Mouse (Mus musculus) limb, embryonic 11.5 days (tissue): Measurements from ENCODE around the gene Atp5e. TPM values are rescaled to one million over a fixed set of nuclear protein-coding genes. Genes with fewer than 3 reads are reported as not detected.

Source experiments
- ATAC-seq: fragments of 200-750 bp; cut with Nextera tagmentation; 2 replicates; pipeline ENCODE4 v1.8.0; 2017; ENCODE audit warnings: low read depth; ENCODE audit not compliant: insufficient number of reproducible peaks, low FRiP score, low TSS enrichment
- DNase-seq: peaks from one replicate; pipeline ENCODE4 v3.0.0-alpha.2; 2015; ENCODE audit warnings: low spot score
- H3K27ac ChIP-seq: fragments of 300-500 bp; sonication (generic); replicated peaks from 2 replicates; pipeline ENCODE4 v1.5.1; 2014; ENCODE audit warnings: low read depth, mild to moderate bottlenecking, low read length
- H3K27me3 ChIP-seq: fragments of 300-500 bp; sonication (generic); 2 replicates; pipeline ENCODE4 v1.6.1; 2014; ENCODE audit warnings: mild to moderate bottlenecking, low read length, mixed read lengths; ENCODE audit not compliant: control insufficient read depth, insufficient read depth
- H3K36me3 ChIP-seq: fragments of 300-500 bp; sonication (generic); 2 replicates; pipeline ENCODE4 v1.6.1; 2014; ENCODE audit warnings: mild to moderate bottlenecking, low read length, moderate library complexity, mixed read lengths; ENCODE audit not compliant: control insufficient read depth, insufficient read depth
- H3K4me1 ChIP-seq: fragments of 300-500 bp; sonication (generic); 2 replicates; pipeline ENCODE4 v1.6.1; 2014; ENCODE audit warnings: low read length, mixed read lengths; ENCODE audit not compliant: control insufficient read depth, insufficient read depth
- H3K4me2 ChIP-seq: fragments of 300-500 bp; sonication (generic); 2 replicates; pipeline ENCODE4 v1.6.1; 2014; ENCODE audit warnings: low read depth, mild to moderate bottlenecking, moderate library complexity; ENCODE audit not compliant: severe bottlenecking
- H3K4me3 ChIP-seq: fragments of 300-500 bp; sonication (generic); 2 replicates; pipeline ENCODE4 v1.5.1; 2014; ENCODE audit warnings: low read depth, low read length
- H3K9ac ChIP-seq: fragments of 300-500 bp; sonication (generic); 2 replicates; pipeline ENCODE4 v1.6.1; 2014; ENCODE audit warnings: mild to moderate bottlenecking, low read length
- H3K9me3 ChIP-seq: fragments of 300-500 bp; sonication (generic); 2 replicates; pipeline ENCODE4 v1.6.1; 2016; ENCODE audit warnings: low read length; ENCODE audit not compliant: control insufficient read depth
- WGBS: fragments of 180-500 bp; shearing (Covaris S2); extraction: QIAGEN DNeasy Blood & Tissue Kit; methylation state at CpG from one replicate; pipeline ENCODE4 v1.1.7; 2014; 5-methylcytosine and 5-hydroxymethylcytosine counted together
- polyA plus RNA-seq: library from polyadenylated mRNA; unstranded; fragments of >200 nt; fragmentation: Nextera tagmentation; extraction: Ambion mirVana; gene quantifications from 2 replicates; pipeline ENCODE4 v1.2.1, GENCODE M21; 2014

The Atp5e gene
- polyA plus RNA-seq, 1 experiment from 2014 or later = 731 TPM

- Histone ChIP-seq H3K4me1 (no peaks in the 10 kb centered on the region), H3K27ac (no peak overlapping the region), H3K36me3 (no peaks in the 10 kb centered on the region; the same call in 1 of the 2 replicates), H3K4me3 (peak overlapping the region; percentile 82), H3K4me2 (peak overlapping the region; percentile 75), H3K9me3 (no peaks in the 10 kb centered on the region), H3K9ac (peak overlapping the region; percentile 88), H3K27me3 (no peaks in the 10 kb centered on the region)
- 48% methylated on average over 10 of the region's 10 CpGs for WGBS
- DNase-seq (peak; percentile 41), ATAC-seq (peak; percentile 14; the same call in 1 of the 2 replicates)
Measured at GRCm38 (mm10) chr2:174463370-174463769, 535 bp downstream of the Atp5e start.

GRCm38 (mm10) chr2:174459365-174459764 lies 4.5 kb downstream of the Atp5e start:
- WGBS = 78% methylated on average over 2 of the region's 2 CpGs
- Histone ChIP-seq H3K4me2 (no peak overlapping the region), H3K4me3 (no peak overlapping the region)

GRCm38 (mm10) chr2:174453681-174454080 lies 10.2 kb downstream of the Atp5e start:
- Histone ChIP-seq H3K9me3 (no peaks in the 10 kb centered on the region), H3K27me3 (no peaks in the 10 kb centered on the region), H3K36me3 (no peaks in the 10 kb centered on the region), H3K4me3 (no peak overlapping the region), H3K27ac (no peak overlapping the region), H3K4me2 (no peak overlapping the region), H3K9ac (no peak overlapping the region), H3K4me1 (no peaks in the 10 kb centered on the region)
- no peak for ATAC-seq
- 70% methylated on average over 7 of the region's 7 CpGs for WGBS
- no peak for DNase-seq

More at GRCm38 (mm10) chr2:174459365-174459764, 4.5 kb downstream of the Atp5e start:
- no peaks in the 10 kb centered on the region for H3K4me1 ChIP-seq
- no peak overlapping the region for H3K9ac ChIP-seq
- no peaks in the 10 kb centered on the region for H3K27me3 ChIP-seq
- ATAC-seq = no peak
- DNase-seq = no peak
- no peaks in the 10 kb centered on the region for H3K9me3 ChIP-seq
- no peak overlapping the region for H3K27ac ChIP-seq
- H3K36me3 ChIP-seq = no peaks in the 10 kb centered on the region; the same call in 1 of the 2 replicates

- ATAC-seq = no peak
- DNase-seq = no peak
- H3K4me3 ChIP-seq = no peak within 1 kb of the TSS
- H3K9me3 ChIP-seq = no peaks in the 10 kb centered on the region
- H3K36me3 ChIP-seq = no peaks in the 10 kb centered on the region
- H3K27ac ChIP-seq = no peak within 1 kb of the TSS
- no peaks in the 10 kb centered on the region for H3K4me1 ChIP-seq
- no peak within 1 kb of the TSS for H3K4me2 ChIP-seq
- H3K9ac ChIP-seq = no peak within 1 kb of the TSS
- no peaks in the 10 kb centered on the region for H3K27me3 ChIP-seq
- WGBS = 64% methylated on average over 4 of the region's 4 CpGs
Measured at GRCm38 (mm10) chr2:174450353-174450752, 13.6 kb downstream of the Atp5e start, which contains the start of gene Tubb1. Tubb1 (plus strand) TSS chr2:174450695.

GRCm38 (mm10) chr2:174448405-174448804 lies 15.5 kb downstream of the Atp5e start:
- no peaks in the 10 kb centered on the region for H3K4me1 ChIP-seq
- DNase-seq (no peak), ATAC-seq (no peak)
- 85% methylated on average over 4 of the region's 4 CpGs for WGBS
- no peak overlapping the region for H3K27ac ChIP-seq
- H3K36me3 ChIP-seq = no peaks in the 10 kb centered on the region
- H3K4me2 ChIP-seq = no peak overlapping the region
- H3K9ac ChIP-seq = no peak overlapping the region
- H3K4me3 ChIP-seq = no peak overlapping the region
- no peaks in the 10 kb centered on the region for H3K27me3 ChIP-seq
- no peaks in the 10 kb centered on the region for H3K9me3 ChIP-seq

- ATAC-seq (no peak), DNase-seq (no peak)
- Histone ChIP-seq H3K4me3 (no peak overlapping the region), H3K36me3 (no peaks in the 10 kb centered on the region), H3K4me2 (no peak overlapping the region), H3K27me3 (no peaks in the 10 kb centered on the region), H3K9ac (no peak overlapping the region), H3K9me3 (no peaks in the 10 kb centered on the region), H3K27ac (no peak overlapping the region), H3K4me1 (no peaks in the 10 kb centered on the region)
- 48% methylated on average over 8 of the region's 8 CpGs for WGBS
Measured at GRCm38 (mm10) chr2:174446905-174447304, 17.0 kb downstream of the Atp5e start.

- Histone ChIP-seq H3K36me3 (no peaks in the 10 kb centered on the region), H3K9ac (no peak overlapping the region), H3K4me1 (no peaks in the 10 kb centered on the region), H3K4me3 (no peak overlapping the region), H3K9me3 (no peaks in the 10 kb centered on the region), H3K27me3 (no peaks in the 10 kb centered on the region), H3K27ac (no peak overlapping the region), H3K4me2 (no peak overlapping the region)
- no peak for DNase-seq
- ATAC-seq = no peak
- WGBS = 45% methylated on average over 7 of the region's 7 CpGs
Measured at GRCm38 (mm10) chr2:174446492-174446891, 17.4 kb downstream of the Atp5e start.

GRCm38 (mm10) chr2:174445018-174445417 lies 18.9 kb downstream of the Atp5e start:
- Histone ChIP-seq H3K36me3 (no peaks in the 10 kb centered on the region), H3K27me3 (no peaks in the 10 kb centered on the region), H3K27ac (no peak overlapping the region), H3K9me3 (no peaks in the 10 kb centered on the region), H3K9ac (no peak overlapping the region), H3K4me2 (no peak overlapping the region), H3K4me3 (no peak overlapping the region), H3K4me1 (no peaks in the 10 kb centered on the region)
- DNase-seq (no peak), ATAC-seq (no peak)
- WGBS = 85% methylated on average over 6 of the region's 6 CpGs

GRCm38 (mm10) chr2:174444359-174444758 lies 19.5 kb downstream of the Atp5e start:
- Histone ChIP-seq H3K36me3 (no peaks in the 10 kb centered on the region), H3K4me3 (no peak overlapping the region), H3K9ac (no peak overlapping the region), H3K4me1 (no peaks in the 10 kb centered on the region), H3K9me3 (no peaks in the 10 kb centered on the region), H3K27me3 (no peaks in the 10 kb centered on the region), H3K4me2 (no peak overlapping the region), H3K27ac (no peak overlapping the region)
- ATAC-seq (no peak), DNase-seq (no peak)
- 90% methylated on average over 7 of the region's 7 CpGs for WGBS
